Mouse (Mus musculus) G1E (cell line): ENCODE data around the gene Ccp110.

Source experiments
- CTCF ChIP-seq: IDR thresholded peaks from 2 replicates; pipeline ENCODE4 v1.5.1; 2012; ENCODE audit warnings: low read depth, low read length, inconsistent platforms, mixed read lengths
- GATA1 ChIP-seq: IDR thresholded peaks from 2 replicates; pipeline ENCODE4 v1.6.1; 2012; ENCODE audit warnings: borderline replicate concordance, low read length, inconsistent platforms, mixed read lengths
- GATA2 ChIP-seq: IDR thresholded peaks from 2 replicates; pipeline ENCODE4 v1.6.1; 2012; ENCODE audit warnings: low read depth, low read length, inconsistent platforms, borderline replicate concordance
- POLR2AphosphoS5 ChIP-seq: IDR thresholded peaks from 2 replicates; pipeline ENCODE4 v1.6.1; 2012; ENCODE audit warnings: low read depth, low read length, inconsistent platforms; ENCODE audit not compliant: insufficient replicate concordance
- TAL1 ChIP-seq: conservative IDR thresholded peaks from 2 replicates; pipeline ENCODE4 v1.6.1; 2012; ENCODE audit warnings: low read depth, low read length, inconsistent platforms, mixed read lengths

GRCm38 (mm10) chr7:118712228-118713173 lies at the start of gene Ccp110:
- TF ChIP-seq GATA1 (no peak), CTCF (no peak), POLR2AphosphoS5 (no peak), TAL1 (no peak), GATA2 (no peak)
